Mouse (Mus musculus) urinary bladder, postnatal 14 days (tissue): ENCODE results near the gene Olfr347.

Experiments used
- DNase-seq: peaks from one replicate; pipeline ENCODE4 v3.0.0; 2021; ENCODE audit warnings: low spot score

The Olfr347 gene

DNA sequence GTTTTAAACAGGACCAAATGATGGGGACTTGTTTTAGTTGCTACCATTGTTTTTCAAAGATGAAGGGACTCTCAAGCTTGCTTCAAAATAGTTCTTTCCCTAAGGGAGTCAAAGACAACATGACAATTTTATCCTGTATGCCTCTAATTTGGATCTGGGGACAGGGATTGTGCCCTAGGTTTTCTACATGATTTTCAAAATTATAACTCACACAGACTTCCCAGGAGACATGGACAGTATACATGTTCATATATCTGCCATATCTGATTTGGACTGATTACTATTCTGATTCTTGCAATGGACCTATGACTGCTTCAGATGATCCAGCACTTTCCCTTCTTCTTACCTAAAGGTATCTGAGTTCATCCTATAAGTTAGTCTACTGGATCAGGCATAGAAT lies at the start of gene Olfr347:
Gene Olfr347, plus strand, starts transcription at position 301 of the 400 bp plus-strand sequence.
- no peak for DNase-seq

DNA sequence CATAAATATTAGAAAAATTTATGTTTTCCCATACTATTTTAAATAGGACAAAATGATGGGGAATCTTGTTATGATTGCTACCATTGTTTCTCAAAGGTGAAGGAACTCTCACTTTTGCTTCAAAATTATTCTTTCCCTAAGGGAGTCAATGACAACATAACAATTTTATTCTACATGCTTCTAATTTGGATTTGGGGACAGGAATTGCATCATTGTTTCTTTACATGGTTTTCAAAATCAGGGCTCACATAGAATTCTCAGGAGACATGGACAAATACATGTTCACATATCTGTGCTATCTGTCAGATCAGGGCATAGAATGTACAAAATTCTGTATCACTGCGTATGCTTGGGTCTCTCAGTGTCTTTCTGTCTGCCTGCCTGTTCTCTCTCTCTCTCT lies 46.2 kb upstream of the Olfr347 start, which contains the start of gene Olfr346:
Gene Olfr346, plus strand, starts transcription at position 301 of the 400 bp plus-strand sequence.
- DNase-seq = no peak

DNA sequence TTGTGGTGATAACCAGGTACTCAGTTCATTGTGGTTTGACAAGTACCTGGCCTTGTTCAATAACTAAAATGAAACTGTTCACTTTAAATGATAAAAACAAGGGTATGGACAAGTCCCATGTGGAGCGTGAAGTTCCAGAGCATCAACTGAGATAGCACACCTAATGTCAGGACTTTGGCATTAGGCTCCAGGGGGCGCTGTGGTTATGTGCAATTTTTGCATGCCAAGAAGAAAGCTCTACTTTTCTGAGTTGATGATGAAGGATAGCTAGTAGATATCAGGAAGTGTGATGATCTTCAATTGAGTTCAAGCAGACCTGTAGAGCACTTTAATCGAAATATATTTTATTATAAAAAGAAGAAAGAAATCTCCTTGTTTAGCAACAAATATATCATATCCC lies 4.5 kb downstream of the Olfr347 start:
- no peak for DNase-seq

DNA sequence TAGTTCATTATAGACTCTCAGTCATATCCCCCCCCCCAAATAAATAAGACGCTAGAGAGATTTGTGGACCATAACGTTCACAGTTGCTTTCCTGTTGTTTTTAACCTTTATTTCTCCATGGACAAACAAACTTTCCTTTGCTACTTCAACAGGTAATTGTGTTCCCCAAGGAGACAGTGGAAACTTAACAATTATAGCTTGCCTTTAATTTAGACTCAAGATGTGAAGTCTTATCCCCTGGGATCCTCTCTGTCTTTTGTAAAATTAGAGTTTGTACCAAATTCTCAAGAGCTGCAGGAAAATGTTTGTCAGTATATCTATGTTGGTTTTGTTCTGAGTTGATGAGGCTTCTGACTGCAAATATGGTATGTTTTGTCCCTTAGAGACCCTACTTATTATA lies 52.3 kb downstream of the Olfr347 start, which contains the start of gene Olfr348:
Gene Olfr348, plus strand, starts transcription at position 301 of the 400 bp plus-strand sequence.
- no peak for DNase-seq
